Mouse (Mus musculus): ENCODE data around the gene Akap13. TPM values are rescaled to one million over a fixed set of nuclear protein-coding genes. Genes with fewer than 3 reads are reported as not detected.

Akap13 gene
- polyA plus RNA-seq, 1 experiment from 2014 or later = 17.4 TPM

GRCm38 (mm10) chr7:75555940-75556339 lies 100.6 kb downstream of the Akap13 start:
- Histone ChIP-seq H3K36me3 (ENCODE audit: control insufficient read depth, insufficient read depth) (no peaks in the 10 kb centered on the region), H3K4me2 (replicated peaks; ENCODE audit: low read depth) (no peak overlapping the region), H3K4me1 (replicated peaks; ENCODE audit: control insufficient read depth, insufficient read depth, low read length) (peaks cover 6% of the 10 kb centered on the region; the same call in 1 of the 2 replicates), H3K27ac (ENCODE audit: low read depth, low read length) (no peak overlapping the region), H3K4me3 (ENCODE audit: low read depth, low read length) (no peak overlapping the region), H3K27me3 (replicated peaks; ENCODE audit: control insufficient read depth, insufficient read depth, low read length) (no peaks in the 10 kb centered on the region), H3K9ac (ENCODE audit: low read depth, low read length) (no peak overlapping the region), H3K9me3 (ENCODE audit: control insufficient read depth) (no peaks in the 10 kb centered on the region)
- no peak for ATAC-seq
- peak; percentile 64 for TF ChIP-seq CTCF (IDR thresholded peaks at IDR 0.05; ENCODE audit: low read depth)
- 42% methylated on average over 6 of the region's 6 CpGs for WGBS

GRCm38 (mm10) chr7:75558225-75558624 lies 102.9 kb downstream of the Akap13 start:
- WGBS = 65% methylated on average over 1 of the region's 1 CpGs
- Histone ChIP-seq H3K4me2 (replicated peaks; ENCODE audit: low read depth) (no peak overlapping the region), H3K9me3 (ENCODE audit: control insufficient read depth) (no peaks in the 10 kb centered on the region), H3K9ac (ENCODE audit: low read depth, low read length) (no peak overlapping the region), H3K27me3 (replicated peaks; ENCODE audit: control insufficient read depth, insufficient read depth, low read length) (no peaks in the 10 kb centered on the region), H3K36me3 (ENCODE audit: control insufficient read depth, insufficient read depth) (no peaks in the 10 kb centered on the region), H3K4me3 (ENCODE audit: low read depth, low read length) (no peak overlapping the region), H3K4me1 (replicated peaks; ENCODE audit: control insufficient read depth, insufficient read depth, low read length) (peaks cover 6% of the 10 kb centered on the region; the same call in 1 of the 2 replicates), H3K27ac (ENCODE audit: low read depth, low read length) (no peak overlapping the region)
- no peak for ATAC-seq
- TF ChIP-seq CTCF (IDR thresholded peaks at IDR 0.05; ENCODE audit: low read depth) = no peak

GRCm38 (mm10) chr7:75559119-75559518 lies 103.8 kb downstream of the Akap13 start:
- WGBS = 28% methylated on average over 4 of the region's 4 CpGs
- ATAC-seq = no peak
- no peak for TF ChIP-seq CTCF (IDR thresholded peaks at IDR 0.05; ENCODE audit: low read depth)

GRCm38 (mm10) chr7:75559915-75560314 lies 104.6 kb downstream of the Akap13 start:
- H3K4me2 ChIP-seq (replicated peaks; ENCODE audit: low read depth) = no peak overlapping the region
- H3K36me3 ChIP-seq (ENCODE audit: control insufficient read depth, insufficient read depth) = no peaks in the 10 kb centered on the region
- TF ChIP-seq CTCF (IDR thresholded peaks at IDR 0.05; ENCODE audit: low read depth) = no peak
- H3K9me3 ChIP-seq (ENCODE audit: control insufficient read depth) = no peaks in the 10 kb centered on the region
- no peak for ATAC-seq
- WGBS = 86% methylated on average over 4 of the region's 4 CpGs
- no peak overlapping the region for H3K9ac ChIP-seq (ENCODE audit: low read depth, low read length)
- peaks cover 6% of the 10 kb centered on the region; the same call in 1 of the 2 replicates for H3K4me1 ChIP-seq (replicated peaks; ENCODE audit: control insufficient read depth, insufficient read depth, low read length)
- no peak overlapping the region for H3K4me3 ChIP-seq (ENCODE audit: low read depth, low read length)
- H3K27me3 ChIP-seq (replicated peaks; ENCODE audit: control insufficient read depth, insufficient read depth, low read length) = no peaks in the 10 kb centered on the region
- H3K27ac ChIP-seq (ENCODE audit: low read depth, low read length) = no peak overlapping the region

More at GRCm38 (mm10) chr7:75559119-75559518, 103.8 kb downstream of the Akap13 start:
- H3K9ac ChIP-seq (ENCODE audit: low read depth, low read length) = no peak overlapping the region
- H3K4me3 ChIP-seq (ENCODE audit: low read depth, low read length) = no peak overlapping the region
- H3K27me3 ChIP-seq (replicated peaks; ENCODE audit: control insufficient read depth, insufficient read depth, low read length) = no peaks in the 10 kb centered on the region
- no peak overlapping the region for H3K27ac ChIP-seq (ENCODE audit: low read depth, low read length)
- no peaks in the 10 kb centered on the region for H3K36me3 ChIP-seq (ENCODE audit: control insufficient read depth, insufficient read depth)
- H3K4me2 ChIP-seq (replicated peaks; ENCODE audit: low read depth) = no peak overlapping the region
- no peaks in the 10 kb centered on the region for H3K9me3 ChIP-seq (ENCODE audit: control insufficient read depth)
- peaks cover 6% of the 10 kb centered on the region; the same call in 1 of the 2 replicates for H3K4me1 ChIP-seq (replicated peaks; ENCODE audit: control insufficient read depth, insufficient read depth, low read length)

GRCm38 (mm10) chr7:75560566-75560965 lies 105.2 kb downstream of the Akap13 start:
- Histone ChIP-seq H3K4me3 (ENCODE audit: low read depth, low read length) (no peak overlapping the region), H3K36me3 (ENCODE audit: control insufficient read depth, insufficient read depth) (no peaks in the 10 kb centered on the region), H3K9me3 (ENCODE audit: control insufficient read depth) (no peaks in the 10 kb centered on the region), H3K27ac (ENCODE audit: low read depth, low read length) (no peak overlapping the region), H3K27me3 (replicated peaks; ENCODE audit: control insufficient read depth, insufficient read depth, low read length) (no peaks in the 10 kb centered on the region), H3K4me1 (replicated peaks; ENCODE audit: control insufficient read depth, insufficient read depth, low read length) (peaks cover 6% of the 10 kb centered on the region; the same call in 1 of the 2 replicates), H3K9ac (ENCODE audit: low read depth, low read length) (no peak overlapping the region), H3K4me2 (replicated peaks; ENCODE audit: low read depth) (no peak overlapping the region)
- whole genome bisulfite sequencing = 85% methylated on average over 2 of the region's 2 CpGs
- TF ChIP-seq CTCF (IDR thresholded peaks at IDR 0.05; ENCODE audit: low read depth) = no peak
- no peak for ATAC-seq

GRCm38 (mm10) chr7:75561134-75561533 lies 105.8 kb downstream of the Akap13 start:
- WGBS = 94% methylated on average over 1 of the region's 1 CpGs
- Histone ChIP-seq H3K27ac (ENCODE audit: low read depth, low read length) (no peak overlapping the region), H3K4me2 (replicated peaks; ENCODE audit: low read depth) (no peak overlapping the region), H3K4me1 (replicated peaks; ENCODE audit: control insufficient read depth, insufficient read depth, low read length) (peaks cover 6% of the 10 kb centered on the region; the same call in 1 of the 2 replicates), H3K9ac (ENCODE audit: low read depth, low read length) (no peak overlapping the region), H3K27me3 (replicated peaks; ENCODE audit: control insufficient read depth, insufficient read depth, low read length) (no peaks in the 10 kb centered on the region), H3K36me3 (ENCODE audit: control insufficient read depth, insufficient read depth) (no peaks in the 10 kb centered on the region), H3K9me3 (ENCODE audit: control insufficient read depth) (no peaks in the 10 kb centered on the region), H3K4me3 (ENCODE audit: low read depth, low read length) (no peak overlapping the region)
- ATAC-seq = no peak
- TF ChIP-seq CTCF (IDR thresholded peaks at IDR 0.05; ENCODE audit: low read depth) = no peak

- 80% methylated on average over 4 of the region's 4 CpGs for WGBS
- Histone ChIP-seq H3K27ac (ENCODE audit: low read depth, low read length) (no peak overlapping the region), H3K36me3 (ENCODE audit: control insufficient read depth, insufficient read depth) (no peaks in the 10 kb centered on the region; the same call in 1 of the 2 replicates), H3K4me1 (replicated peaks; ENCODE audit: control insufficient read depth, insufficient read depth, low read length) (no peaks in the 10 kb centered on the region), H3K4me2 (replicated peaks; ENCODE audit: low read depth) (no peak overlapping the region), H3K9me3 (ENCODE audit: control insufficient read depth) (no peaks in the 10 kb centered on the region), H3K4me3 (ENCODE audit: low read depth, low read length) (no peak overlapping the region), H3K27me3 (replicated peaks; ENCODE audit: control insufficient read depth, insufficient read depth, low read length) (no peaks in the 10 kb centered on the region), H3K9ac (ENCODE audit: low read depth, low read length) (no peak overlapping the region)
- ATAC-seq = no peak
- no peak for TF ChIP-seq CTCF (IDR thresholded peaks at IDR 0.05; ENCODE audit: low read depth)
Observed at GRCm38 (mm10) chr7:75568276-75568675, 112.9 kb downstream of the Akap13 start.

All from intestine, postnatal 0 days (tissue).